Mouse (Mus musculus): Measurements from ENCODE around the gene Rbm20. TPM values are rescaled to one million over a fixed set of nuclear protein-coding genes. Genes with fewer than 3 reads are reported as not detected.
"Not testable (repeated sequence)": the region's sequence is repeated elsewhere in the genome, so short reads cannot be mapped to it uniquely, and the experiment has no call there.

Rbm20 gene
- polyA plus RNA-seq, 1 experiment from 2014 or later, result 0.98 TPM

GRCm38 (mm10) chr19:53653624-53654467 is 23.3 kb upstream of the Rbm20 start:
- H3K4me2 ChIP-seq (replicated peaks), result peak overlapping the region; percentile 18; the same call in 1 of the 2 replicates
- no peaks in the 10 kb centered on the region for H3K36me3 ChIP-seq
- H3K4me1 ChIP-seq, result peaks cover 25% of the 10 kb centered on the region
- peak; percentile 87 for ATAC-seq (ENCODE audit: low FRiP score, low read depth)
- H3K27me3 ChIP-seq (replicated peaks), result no peaks in the 10 kb centered on the region
- H3K4me3 ChIP-seq, result no peak overlapping the region
- no peaks in the 10 kb centered on the region for H3K9me3 ChIP-seq
- no peak overlapping the region for H3K9ac ChIP-seq
- H3K27ac ChIP-seq, result no peak overlapping the region
- 46% methylated on average over 20 of the region's 20 CpGs for WGBS

- H3K9ac ChIP-seq; ATAC-seq (ENCODE audit: low FRiP score, low read depth); H3K27me3 ChIP-seq (replicated peaks); H3K36me3 ChIP-seq; H3K4me2 ChIP-seq (replicated peaks); H3K9me3 ChIP-seq; H3K4me3 ChIP-seq; H3K27ac ChIP-seq: not testable (repeated sequence)
- WGBS, result 95% methylated on average over 11 of the region's 11 CpGs
- peaks cover 20% of the 10 kb centered on the region for H3K4me1 ChIP-seq
Observed at GRCm38 (mm10) chr19:53656443-53656842, 20.7 kb upstream of the Rbm20 start.

- no peaks in the 10 kb centered on the region for H3K36me3 ChIP-seq
- H3K9ac ChIP-seq, result no peak overlapping the region
- no peak overlapping the region for H3K4me3 ChIP-seq
- 86% methylated on average over 5 of the region's 5 CpGs for WGBS
- H3K4me2 ChIP-seq (replicated peaks), result no peak overlapping the region
- no peak for ATAC-seq (ENCODE audit: low FRiP score, low read depth)
- no peaks in the 10 kb centered on the region for H3K27me3 ChIP-seq (replicated peaks)
- H3K9me3 ChIP-seq, result no peaks in the 10 kb centered on the region
- peaks cover 16% of the 10 kb centered on the region for H3K4me1 ChIP-seq
- H3K27ac ChIP-seq, result no peak overlapping the region
Observed at GRCm38 (mm10) chr19:53657437-53657836, 19.7 kb upstream of the Rbm20 start.

- no peak overlapping the region for H3K9ac ChIP-seq
- H3K4me3 ChIP-seq, result no peak overlapping the region
- ATAC-seq (ENCODE audit: low FRiP score, low read depth), result no peak
- WGBS, result 83% methylated on average over 9 of the region's 9 CpGs
- H3K4me2 ChIP-seq (replicated peaks), result no peak overlapping the region
- no peak overlapping the region for H3K27ac ChIP-seq
- no peaks in the 10 kb centered on the region for H3K4me1 ChIP-seq
- H3K36me3 ChIP-seq, result no peaks in the 10 kb centered on the region
- no peaks in the 10 kb centered on the region for H3K9me3 ChIP-seq
- no peaks in the 10 kb centered on the region for H3K27me3 ChIP-seq (replicated peaks)
Observed at GRCm38 (mm10) chr19:53660722-53661420, 16.2 kb upstream of the Rbm20 start.

- no peaks in the 10 kb centered on the region for H3K9me3 ChIP-seq
- no peak overlapping the region for H3K4me3 ChIP-seq
- no peaks in the 10 kb centered on the region for H3K36me3 ChIP-seq
- peaks cover 4% of the 10 kb centered on the region; the same call in 1 of the 2 replicates for H3K4me1 ChIP-seq
- no peak overlapping the region for H3K4me2 ChIP-seq (replicated peaks)
- no peak for ATAC-seq (ENCODE audit: low FRiP score, low read depth)
- H3K9ac ChIP-seq, result no peak overlapping the region
- 60% methylated on average over 14 of the region's 14 CpGs for WGBS
- no peaks in the 10 kb centered on the region for H3K27me3 ChIP-seq (replicated peaks)
- H3K27ac ChIP-seq, result no peak overlapping the region
Observed at GRCm38 (mm10) chr19:53661938-53662722, 15.0 kb upstream of the Rbm20 start.

- Histone ChIP-seq H3K4me2 (replicated peaks) (no peak overlapping the region), H3K27me3 (replicated peaks) (0 out of 2 replicates have a peak, but pooled peaks cover 1% of the 10 kb centered on the region), H3K9me3 (no peaks in the 10 kb centered on the region), H3K27ac (no peak overlapping the region), H3K36me3 (no peaks in the 10 kb centered on the region), H3K9ac (no peak overlapping the region), H3K4me1 (peaks cover 4% of the 10 kb centered on the region; the same call in 1 of the 2 replicates), H3K4me3 (no peak overlapping the region)
- ATAC-seq (ENCODE audit: low FRiP score, low read depth), result no peak
- WGBS, result 90% methylated on average over 9 of the region's 9 CpGs
Observed at GRCm38 (mm10) chr19:53664831-53665230, 12.3 kb upstream of the Rbm20 start.

- Histone ChIP-seq H3K4me2 (replicated peaks) (no peak overlapping the region), H3K9me3 (no peaks in the 10 kb centered on the region), H3K4me3 (no peak overlapping the region), H3K36me3 (no peaks in the 10 kb centered on the region), H3K27me3 (replicated peaks) (peaks cover 5% of the 10 kb centered on the region; the same call in 1 of the 2 replicates), H3K9ac (no peak overlapping the region), H3K4me1 (peaks cover 5% of the 10 kb centered on the region; the same call in 1 of the 2 replicates), H3K27ac (no peak overlapping the region)
- ATAC-seq (ENCODE audit: low FRiP score, low read depth), result no peak
- 88% methylated on average over 4 of the region's 4 CpGs for WGBS
Observed at GRCm38 (mm10) chr19:53665391-53665790, 11.7 kb upstream of the Rbm20 start.

- WGBS, result 17% methylated on average over 8 of the region's 8 CpGs
- Histone ChIP-seq H3K4me1 (peaks cover 10% of the 10 kb centered on the region; the same call in 1 of the 2 replicates), H3K4me2 (replicated peaks) (no peak overlapping the region), H3K36me3 (no peaks in the 10 kb centered on the region), H3K27me3 (replicated peaks) (peaks cover 7% of the 10 kb centered on the region; the same call in 1 of the 2 replicates), H3K27ac (no peak overlapping the region), H3K9me3 (no peaks in the 10 kb centered on the region), H3K4me3 (no peak overlapping the region), H3K9ac (no peak overlapping the region)
- ATAC-seq (ENCODE audit: low FRiP score, low read depth), result no peak
Observed at GRCm38 (mm10) chr19:53666708-53667107, 10.4 kb upstream of the Rbm20 start.

GRCm38 (mm10) chr19:53668821-53669220 is 8.3 kb upstream of the Rbm20 start:
- H3K9ac ChIP-seq, result no peak overlapping the region
- H3K36me3 ChIP-seq, result no peaks in the 10 kb centered on the region
- no peak overlapping the region for H3K27ac ChIP-seq
- H3K27me3 ChIP-seq (replicated peaks), result peaks cover 11% of the 10 kb centered on the region
- WGBS, result 87% methylated on average over 7 of the region's 7 CpGs
- no peak overlapping the region for H3K4me3 ChIP-seq
- no peaks in the 10 kb centered on the region for H3K9me3 ChIP-seq
- peaks cover 10% of the 10 kb centered on the region; the same call in 1 of the 2 replicates for H3K4me1 ChIP-seq
- ATAC-seq (ENCODE audit: low FRiP score, low read depth), result no peak
- no peak overlapping the region for H3K4me2 ChIP-seq (replicated peaks)

- Histone ChIP-seq H3K9me3 (no peaks in the 10 kb centered on the region), H3K27ac (no peak overlapping the region), H3K4me1 (peaks cover 10% of the 10 kb centered on the region; the same call in 1 of the 2 replicates), H3K27me3 (replicated peaks) (peaks cover 29% of the 10 kb centered on the region), H3K36me3 (no peaks in the 10 kb centered on the region), H3K9ac (no peak overlapping the region), H3K4me2 (replicated peaks) (no peak overlapping the region), H3K4me3 (no peak overlapping the region)
- ATAC-seq (ENCODE audit: low FRiP score, low read depth), result no peak
- WGBS, result 63% methylated on average over 12 of the region's 12 CpGs
Observed at GRCm38 (mm10) chr19:53670625-53671141, 6.4 kb upstream of the Rbm20 start.

GRCm38 (mm10) chr19:53671432-53671831 is 5.7 kb upstream of the Rbm20 start:
- H3K4me2 ChIP-seq (replicated peaks), result no peak overlapping the region
- H3K27ac ChIP-seq, result no peak overlapping the region
- no peaks in the 10 kb centered on the region for H3K9me3 ChIP-seq
- H3K4me3 ChIP-seq, result no peak overlapping the region
- no peak overlapping the region for H3K9ac ChIP-seq
- peaks cover 37% of the 10 kb centered on the region for H3K27me3 ChIP-seq (replicated peaks)
- peaks cover 15% of the 10 kb centered on the region for H3K4me1 ChIP-seq
- 57% methylated on average over 3 of the region's 3 CpGs for WGBS
- H3K36me3 ChIP-seq, result no peaks in the 10 kb centered on the region
- no peak for ATAC-seq (ENCODE audit: low FRiP score, low read depth)

Data from neural tube, embryonic 12.5 days (tissue).